19 mouse cellular contexts compared by ENCODE assay signal in the genomic region with DNA sequence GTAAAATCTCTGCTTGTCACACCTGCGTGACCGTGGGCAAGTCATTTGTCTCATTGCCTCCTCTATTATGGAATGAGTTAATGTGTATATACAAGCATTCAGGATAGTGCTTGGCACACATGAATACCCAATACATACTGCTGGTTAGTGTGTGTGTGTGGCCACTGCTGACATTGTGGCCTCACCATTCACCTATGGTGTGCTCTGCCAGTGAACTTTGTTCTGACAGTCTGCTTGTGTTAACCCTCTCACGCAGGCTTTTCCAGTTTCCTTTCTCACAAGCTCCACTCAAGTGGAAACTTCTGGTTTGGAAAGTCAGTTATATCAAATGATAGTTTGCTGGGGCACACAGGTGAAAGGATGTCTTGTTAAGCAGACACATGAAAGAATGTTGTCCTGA. TPM values are rescaled to one million over a fixed set of nuclear protein-coding genes. Genes with fewer than 3 reads are reported as not detected.
A peak's percentile ranks its signal among the peaks of the same experiment; 100 is the strongest.
DNase-seq lines count a peak whose midpoint lies in the region; ATAC-seq and TF ChIP-seq lines count a peak whose summit lies in the region.
"Had no signal": no experiment of that assay in that cellular context is flagged by ENCODE, and none has a peak within 500 bp of the region (broad histone marks: within the 10 kb centered on the region; RNA-seq: fewer than 3 reads in every experiment).

No protein-coding gene starts in this region.

- H3K9ac ChIP-seq in kidney, embryonic 15.5 days: no peak overlapping the region
- no peak overlapping the region for H3K9ac ChIP-seq in embryonic facial prominence, embryonic 12.5 days
- no peak overlapping the region for H3K9ac ChIP-seq in limb, embryonic 15.5 days
- H3K9ac ChIP-seq in hindbrain, embryonic 12.5 days: no peak overlapping the region
- H3K9ac ChIP-seq: heart, embryonic 13.5 days; liver, embryonic 14.5 days; midbrain, embryonic 15.5 days had no signal

- no peaks in the 10 kb centered on the region for H3K9me3 ChIP-seq in kidney, embryonic 15.5 days (replicated peaks)
- no peaks in the 10 kb centered on the region for H3K9me3 ChIP-seq in E14TG2a.4 (ENCODE audit: low read length)
- no peaks in the 10 kb centered on the region for H3K9me3 ChIP-seq in embryonic facial prominence, embryonic 12.5 days
- no peaks in the 10 kb centered on the region for H3K9me3 ChIP-seq in limb, embryonic 15.5 days
- H3K9me3 ChIP-seq in hindbrain, embryonic 12.5 days (replicated peaks): no peaks in the 10 kb centered on the region
- H3K9me3 ChIP-seq: heart, embryonic 13.5 days; midbrain, embryonic 15.5 days had no signal

- 81% methylated on average over 3 of the region's 3 CpGs for WGBS in kidney, embryonic 15.5 days
- 85% methylated on average over 3 of the region's 3 CpGs for WGBS in embryonic facial prominence, embryonic 12.5 days
- WGBS in limb, embryonic 15.5 days: 86% methylated on average over 3 of the region's 3 CpGs
- 95% methylated on average over 3 of the region's 3 CpGs for WGBS in hindbrain, embryonic 12.5 days

- ATAC-seq in kidney, embryonic 15.5 days (replicated peaks; ENCODE audit: low FRiP score): no peak
- no peak for ATAC-seq in embryonic facial prominence, embryonic 12.5 days (ENCODE audit: insufficient number of reproducible peaks, insufficient read depth, low FRiP score, low TSS enrichment)
- no peak for ATAC-seq in limb, embryonic 15.5 days (ENCODE audit: insufficient number of reproducible peaks, low FRiP score, low TSS enrichment, low read depth)
- ATAC-seq in hindbrain, embryonic 12.5 days (ENCODE audit: low FRiP score): no peak
- ATAC-seq: inflammation-experienced regulatory T-cells, adult 6 months; midbrain, embryonic 15.5 days had no signal

- DNase-seq in kidney, adult 8-10 months: no peak
- DNase-seq in T-cell, adult 2 months (ENCODE audit: low spot score): no peak
- DNase-seq: cerebellum, adult 18-20 months; gastrocnemius, postnatal 36 days; right cerebral cortex, postnatal 25 days; thymus, adult 18-20 months had no signal

- H3K27ac ChIP-seq in kidney, embryonic 15.5 days: peak overlapping the region; percentile 96
- peak overlapping the region; percentile 96 for H3K27ac ChIP-seq in embryonic facial prominence, embryonic 12.5 days
- peak overlapping the region; percentile 99 for H3K27ac ChIP-seq in limb, embryonic 15.5 days
- H3K27ac ChIP-seq in hindbrain, embryonic 12.5 days: no peak overlapping the region
- H3K27ac ChIP-seq: layer of hippocampus, adult 2 months; liver, embryonic 14.5 days; midbrain, embryonic 15.5 days had no signal

- no peak overlapping the region for H3K4me3 ChIP-seq in kidney, embryonic 15.5 days (replicated peaks)
- 0 out of 2 replicates have a peak overlapping the region, but pooled peaks have one; percentile 76 for H3K4me3 ChIP-seq in E14TG2a.4 (replicated peaks; ENCODE audit: low read length)
- H3K4me3 ChIP-seq in embryonic facial prominence, embryonic 12.5 days: no peak overlapping the region
- no peak overlapping the region for H3K4me3 ChIP-seq in limb, embryonic 15.5 days
- no peak overlapping the region for H3K4me3 ChIP-seq in hindbrain, embryonic 12.5 days
- H3K4me3 ChIP-seq: erythroblast, embryonic 14.5 days; heart, embryonic 13.5 days; layer of hippocampus, adult 2 months; midbrain, embryonic 15.5 days had no signal

- peaks cover 8% of the 10 kb centered on the region for H3K36me3 ChIP-seq in kidney, embryonic 15.5 days
- peaks cover 13% of the 10 kb centered on the region for H3K36me3 ChIP-seq in E14TG2a.4 (ENCODE audit: insufficient read depth, low read length)
- H3K36me3 ChIP-seq in embryonic facial prominence, embryonic 12.5 days: peaks cover 6% of the 10 kb centered on the region
- H3K36me3 ChIP-seq in limb, embryonic 15.5 days: peaks cover 22% of the 10 kb centered on the region
- H3K36me3 ChIP-seq in hindbrain, embryonic 12.5 days: peaks cover 5% of the 10 kb centered on the region
- H3K36me3 ChIP-seq: midbrain, embryonic 15.5 days had no signal

- H3K27me3 ChIP-seq in kidney, embryonic 15.5 days: no peaks in the 10 kb centered on the region
- H3K27me3 ChIP-seq in E14TG2a.4 (ENCODE audit: insufficient read depth, low read length): peaks cover 2% of the 10 kb centered on the region; the same call in 1 of the 2 replicates
- no peaks in the 10 kb centered on the region for H3K27me3 ChIP-seq in embryonic facial prominence, embryonic 12.5 days
- H3K27me3 ChIP-seq in limb, embryonic 15.5 days: no peaks in the 10 kb centered on the region
- no peaks in the 10 kb centered on the region for H3K27me3 ChIP-seq in hindbrain, embryonic 12.5 days
- H3K27me3 ChIP-seq: midbrain, embryonic 15.5 days had no signal

- peaks cover 58% of the 10 kb centered on the region for H3K4me1 ChIP-seq in kidney, embryonic 15.5 days
- peaks cover 69% of the 10 kb centered on the region for H3K4me1 ChIP-seq in E14TG2a.4 (replicated peaks; ENCODE audit: low read depth, low read length)
- peaks cover 45% of the 10 kb centered on the region for H3K4me1 ChIP-seq in embryonic facial prominence, embryonic 12.5 days
- peaks cover 58% of the 10 kb centered on the region for H3K4me1 ChIP-seq in limb, embryonic 15.5 days
- peaks cover 31% of the 10 kb centered on the region for H3K4me1 ChIP-seq in hindbrain, embryonic 12.5 days

- no peak for TF ChIP-seq CTCF in E14TG2a.4 (conservative IDR thresholded peaks at IDR 0.05; ENCODE audit: low read length)

- H3K4me2 ChIP-seq in kidney, embryonic 15.5 days: no peak overlapping the region
- no peak overlapping the region for H3K4me2 ChIP-seq in embryonic facial prominence, embryonic 12.5 days (replicated peaks)
- H3K4me2 ChIP-seq in limb, embryonic 15.5 days: no peak overlapping the region
- H3K4me2 ChIP-seq in hindbrain, embryonic 12.5 days (replicated peaks): no peak overlapping the region
- H3K4me2 ChIP-seq: midbrain, embryonic 15.5 days had no signal

RNA-seq across cellular contexts. Expression of a gene that starts 1.5 kb away (rescaled TPM):
- 15.3 and 16.5 TPM in 2 replicates for polyA plus RNA-seq in kidney, embryonic 15.5 days (2015; fragmentation: Nextera tagmentation; extraction: Ambion mirVana)
- 27.7 and 30.5 TPM in 2 replicates for polyA plus RNA-seq in embryonic facial prominence, embryonic 12.5 days (2016; fragmentation: Nextera tagmentation; extraction: Ambion mirVana)
- polyA plus RNA-seq in limb, embryonic 15.5 days (2015; fragmentation: Nextera tagmentation; extraction: Ambion mirVana): 25.3 and 28.7 TPM in 2 replicates
- 10.2 and 12.4 TPM in 2 replicates for polyA plus RNA-seq in hindbrain, embryonic 12.5 days (2016; fragmentation: Nextera tagmentation; extraction: Ambion mirVana)
- polyA plus RNA-seq: inflammation-experienced regulatory T-cells, adult 6 months had no signal

RNA-seq across cellular contexts. Expression of a gene that starts 2.3 kb away (rescaled TPM):
- 64.2 and 66.8 TPM in 2 replicates for polyA plus RNA-seq in kidney, embryonic 15.5 days (2015; fragmentation: Nextera tagmentation; extraction: Ambion mirVana)
- polyA plus RNA-seq in embryonic facial prominence, embryonic 12.5 days (2016; fragmentation: Nextera tagmentation; extraction: Ambion mirVana): 127 and 141 TPM in 2 replicates
- 81.1 and 90.5 TPM in 2 replicates for polyA plus RNA-seq in limb, embryonic 15.5 days (2015; fragmentation: Nextera tagmentation; extraction: Ambion mirVana)
- polyA plus RNA-seq in hindbrain, embryonic 12.5 days (2016; fragmentation: Nextera tagmentation; extraction: Ambion mirVana): 87.4 and 103 TPM in 2 replicates

RNA-seq across cellular contexts. Expression of a gene that starts 20.9 kb away (rescaled TPM):
- 0.31 and 0.33 TPM in 2 replicates for polyA plus RNA-seq in kidney, embryonic 15.5 days (2015; fragmentation: Nextera tagmentation; extraction: Ambion mirVana)
- polyA plus RNA-seq in embryonic facial prominence, embryonic 12.5 days (2016; fragmentation: Nextera tagmentation; extraction: Ambion mirVana): 0.55 and 0.68 TPM in 2 replicates
- 0.19 and 0.44 TPM in 2 replicates for polyA plus RNA-seq in limb, embryonic 15.5 days (2015; fragmentation: Nextera tagmentation; extraction: Ambion mirVana)
- polyA plus RNA-seq in hindbrain, embryonic 12.5 days (2016; fragmentation: Nextera tagmentation; extraction: Ambion mirVana): 0.21 TPM in 1 of 2 replicates, not detected in the other
- polyA plus RNA-seq: cortical plate, adult 2 months; heart, embryonic 13.5 days; inflammation-experienced regulatory T-cells, adult 6 months; neural tube, embryonic 11.5 days had no signal

RNA-seq across cellular contexts. Expression of a gene that starts 33.3 kb away (rescaled TPM):
- 5.6 and 6.8 TPM in 2 replicates for polyA plus RNA-seq in kidney, embryonic 15.5 days (2015; fragmentation: Nextera tagmentation; extraction: Ambion mirVana)
- 11.8 and 11.9 TPM in 2 replicates for polyA plus RNA-seq in embryonic facial prominence, embryonic 12.5 days (2016; fragmentation: Nextera tagmentation; extraction: Ambion mirVana)
- 4.3 and 4.4 TPM in 2 replicates for polyA plus RNA-seq in limb, embryonic 15.5 days (2015; fragmentation: Nextera tagmentation; extraction: Ambion mirVana)
- polyA plus RNA-seq in hindbrain, embryonic 12.5 days (2016; fragmentation: Nextera tagmentation; extraction: Ambion mirVana): 10.7 and 11.4 TPM in 2 replicates

RNA-seq across cellular contexts. Expression of a gene that starts 58.6 kb away (rescaled TPM):
- 25.1 and 26.7 TPM in 2 replicates for polyA plus RNA-seq in kidney, embryonic 15.5 days (2015; fragmentation: Nextera tagmentation; extraction: Ambion mirVana)
- polyA plus RNA-seq in embryonic facial prominence, embryonic 12.5 days (2016; fragmentation: Nextera tagmentation; extraction: Ambion mirVana): 16.7 and 17.5 TPM in 2 replicates
- polyA plus RNA-seq in limb, embryonic 15.5 days (2015; fragmentation: Nextera tagmentation; extraction: Ambion mirVana): 23.6 and 26.5 TPM in 2 replicates
- polyA plus RNA-seq in hindbrain, embryonic 12.5 days (2016; fragmentation: Nextera tagmentation; extraction: Ambion mirVana): 9.6 and 10.0 TPM in 2 replicates
